Comparison of ENCODE assay signal across 10 mouse cellular contexts in the genomic region with DNA sequence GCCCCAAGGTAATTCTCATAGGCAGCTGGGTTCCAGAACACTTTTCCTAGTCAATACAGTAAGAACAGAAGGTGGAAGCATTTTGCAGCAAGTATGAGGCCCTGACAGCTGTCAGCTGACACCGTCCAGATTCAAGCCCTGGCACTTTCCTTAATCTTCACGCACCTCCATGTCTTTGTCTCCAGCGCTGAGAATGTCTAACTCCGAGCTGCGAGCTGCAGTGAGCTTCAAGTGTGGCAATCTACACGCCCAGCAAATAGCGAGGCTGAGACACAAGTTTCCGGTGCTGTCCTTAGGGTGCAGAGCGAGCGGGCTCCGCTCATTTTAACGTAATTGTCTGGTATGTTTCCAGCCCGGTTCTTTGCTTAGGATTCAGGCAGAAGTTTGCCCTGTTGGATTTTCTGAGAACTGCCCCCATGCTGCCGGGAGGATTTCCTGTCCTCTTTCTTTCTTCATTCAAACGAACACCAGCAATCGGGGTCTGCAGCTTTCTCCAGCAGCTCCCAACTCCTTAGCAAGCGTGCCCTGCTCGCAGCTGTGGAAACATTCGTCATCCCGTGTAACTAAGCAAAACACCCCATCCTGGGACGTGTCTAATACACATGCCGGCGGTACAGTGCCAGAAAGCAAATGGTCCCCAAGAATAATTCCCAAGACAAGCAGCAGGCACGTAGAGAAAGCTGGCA. TPM values are rescaled to one million over a fixed set of nuclear protein-coding genes. Genes with fewer than 3 reads are reported as not detected.
DNase-seq lines count a peak whose midpoint lies in the region; ATAC-seq and TF ChIP-seq lines count a peak whose summit lies in the region.
"Had no signal": no experiment of that assay in that cellular context is flagged by ENCODE, and none has a peak within 500 bp of the region (broad histone marks: within the 10 kb centered on the region; RNA-seq: fewer than 3 reads in every experiment).

No protein-coding gene starts in this region.

- H3K9ac ChIP-seq in embryonic facial prominence, embryonic 15.5 days: no peak overlapping the region
- no peak overlapping the region for H3K9ac ChIP-seq in intestine, postnatal 0 days (ENCODE audit: low read depth, low read length)

- H3K4me2 ChIP-seq in embryonic facial prominence, embryonic 15.5 days (replicated peaks): peak overlapping the region; percentile 39
- H3K4me2 ChIP-seq in intestine, postnatal 0 days (replicated peaks; ENCODE audit: low read depth): peak overlapping the region; percentile 32

- no peak for TF ChIP-seq POLR2A in cerebellum, adult 2 months (IDR thresholded peaks at IDR 0.05; ENCODE audit: borderline replicate concordance, insufficient read depth, low read length)

- TF ChIP-seq CTCF in layer of hippocampus, adult 2 months (conservative IDR thresholded peaks at IDR 0.05): peak; percentile 40
- no peak for TF ChIP-seq CTCF in intestine, postnatal 0 days (IDR thresholded peaks at IDR 0.05; ENCODE audit: low read depth)
- no peak for TF ChIP-seq CTCF in cerebellum, adult 2 months (IDR thresholded peaks at IDR 0.05; ENCODE audit: borderline replicate concordance, insufficient read depth, low read depth, low read length)

- H3K27me3 ChIP-seq in embryonic facial prominence, embryonic 15.5 days: peaks cover 14% of the 10 kb centered on the region; the same call in 1 of the 2 replicates
- no peaks in the 10 kb centered on the region; the same call in 1 of the 2 replicates for H3K27me3 ChIP-seq in intestine, postnatal 0 days (replicated peaks; ENCODE audit: control insufficient read depth, insufficient read depth, low read length)
- H3K27me3 ChIP-seq in cerebellum, adult 2 months (ENCODE audit: control insufficient read depth, insufficient read depth, low read length): no peaks in the 10 kb centered on the region; the same call in 1 of the 2 replicates

- H3K36me3 ChIP-seq in embryonic facial prominence, embryonic 15.5 days: no peaks in the 10 kb centered on the region
- no peaks in the 10 kb centered on the region for H3K36me3 ChIP-seq in intestine, postnatal 0 days (ENCODE audit: control insufficient read depth, insufficient read depth)

- no peak overlapping the region for H3K27ac ChIP-seq in layer of hippocampus, adult 2 months
- H3K27ac ChIP-seq in embryonic facial prominence, embryonic 15.5 days (replicated peaks): 0 out of 2 replicates have a peak overlapping the region, but pooled peaks have one; percentile 39
- H3K27ac ChIP-seq in intestine, postnatal 0 days (ENCODE audit: low read depth, low read length): no peak overlapping the region
- H3K27ac ChIP-seq in cerebellum, adult 2 months (ENCODE audit: insufficient read depth, low read length): no peak overlapping the region

- H3K9me3 ChIP-seq in embryonic facial prominence, embryonic 15.5 days (replicated peaks): no peaks in the 10 kb centered on the region
- no peaks in the 10 kb centered on the region for H3K9me3 ChIP-seq in intestine, postnatal 0 days (ENCODE audit: control insufficient read depth)

- H3K4me1 ChIP-seq in embryonic facial prominence, embryonic 15.5 days: peaks cover 32% of the 10 kb centered on the region
- no peaks in the 10 kb centered on the region for H3K4me1 ChIP-seq in intestine, postnatal 0 days (replicated peaks; ENCODE audit: control insufficient read depth, insufficient read depth, low read length)
- H3K4me1 ChIP-seq in cerebellum, adult 2 months (ENCODE audit: control insufficient read depth, insufficient read depth, low read length): no peaks in the 10 kb centered on the region

- 32% methylated on average over 24 of the region's 24 CpGs for WGBS in embryonic facial prominence, embryonic 15.5 days
- WGBS in intestine, postnatal 0 days: 51% methylated on average over 24 of the region's 24 CpGs
- 35% methylated on average over 24 of the region's 24 CpGs for WGBS in cerebellum, adult 2 months

- ATAC-seq in embryonic facial prominence, embryonic 15.5 days (ENCODE audit: insufficient number of reproducible peaks, low FRiP score, low TSS enrichment, low read depth): no peak
- ATAC-seq in intestine, postnatal 0 days: no peak

- DNase-seq in layer of hippocampus, adult 2 months (ENCODE audit: low spot score in 2 of 2): peak in 1 of 2 experiments; percentile 10
- DNase-seq in layer of hippocampus, postnatal 36 days: no peak
- DNase-seq in embryo, embryonic 11 days: peak; percentile 54
- no peak for DNase-seq in frontal cortex, postnatal 10 days (ENCODE audit: low spot score in 2 of 2)
- no peak for DNase-seq in cerebellum, adult 2 months
- no peak for DNase-seq in cerebellum, adult 9-11 months

- no peak overlapping the region; the same call in 1 of the 2 replicates for H3K4me3 ChIP-seq in layer of hippocampus, adult 2 months
- H3K4me3 ChIP-seq in embryonic facial prominence, embryonic 15.5 days (replicated peaks): no peak overlapping the region
- no peak overlapping the region for H3K4me3 ChIP-seq in intestine, postnatal 0 days (ENCODE audit: low read depth, low read length)
- H3K4me3 ChIP-seq in cerebellum, adult 2 months (replicated peaks; ENCODE audit: insufficient read depth, low read depth, low read length): no peak overlapping the region

RNA-seq across cellular contexts. Expression of a gene that starts 54.5 kb away (rescaled TPM):
- under 1 TPM; 0.18 to 0.25 TPM for total RNA-seq in layer of hippocampus, adult 2 months (2021)
- total RNA-seq in layer of hippocampus, postnatal 36 days (2021): under 1 TPM; 0.23 to 0.25 TPM
- polyA plus RNA-seq in embryonic facial prominence, embryonic 15.5 days (2015; fragmentation: Nextera tagmentation; extraction: Ambion mirVana): 18.9 and 22.9 TPM in 2 replicates
- 0.29 and 0.60 TPM in 2 replicates for polyA plus RNA-seq in intestine, postnatal 0 days (2015; fragmentation: Nextera tagmentation; extraction: Ambion mirVana)
- 8.6 and 9.2 TPM in 2 replicates for polyA plus RNA-seq in cerebellum, adult 2 months (2012; rRNA removed)
- total RNA-seq: MEL; monocyte, adult 5-6 weeks had no signal
